Mouse (Mus musculus) CH12.LX (cell line): Measurements from ENCODE around the gene Mff. TPM values are rescaled to one million over a fixed set of nuclear protein-coding genes. Genes with fewer than 3 reads are reported as not detected.

ENCODE experiments used
- DNase-seq: peaks from one replicate; pipeline ENCODE4 v3.0.0-alpha.2; 2013; ENCODE audit errors: extremely low read depth
- H3K27ac ChIP-seq: 2 replicates; pipeline ENCODE4 v1.5.1; 2012; ENCODE audit warnings: low read depth, mild to moderate bottlenecking, control low read depth, moderate library complexity; ENCODE audit not compliant: insufficient read depth
- H3K27me3 ChIP-seq: replicated peaks from 2 replicates; pipeline ENCODE3; 2012; ENCODE audit warnings: inconsistent platforms
- H3K36me3 ChIP-seq, 2 experiments: replicated peaks in 1 of 2; 2 replicates each; pipeline versions ENCODE3 to v1.6.1; 2012; ENCODE audit warnings: inconsistent platforms in 1 of 2, low read length in 1 of 2, mild to moderate bottlenecking in 1 of 2, mixed read lengths in 1 of 2, moderate library complexity in 1 of 2; ENCODE audit not compliant: control insufficient read depth in 1 of 2, insufficient read depth in 1 of 2
- H3K4me1 ChIP-seq, 2 experiments: 2 replicates each; pipeline ENCODE4 v1.6.1; 2012; ENCODE audit warnings: inconsistent platforms in 1 of 2, moderate library complexity in 1 of 2; ENCODE audit not compliant: insufficient read depth in 2 of 2, control insufficient read depth in 1 of 2
- H3K4me2 ChIP-seq: 2 replicates; pipeline ENCODE4 v1.6.1; 2012; ENCODE audit warnings: low read depth, mild to moderate bottlenecking, control low read depth; ENCODE audit not compliant: poor library complexity, insufficient read depth, severe bottlenecking
- H3K4me3 ChIP-seq, 3 experiments: fragments of 150-350 bp in 1 of 3; sonication (generic) in 1 of 3; replicated peaks in 1 of 3; 2 replicates each; pipeline versions ENCODE3 to v1.5.1; 2011 to 2012; ENCODE audit warnings: low read depth in 2 of 3, low read length in 2 of 3, mild to moderate bottlenecking in 2 of 3, moderate library complexity in 2 of 3, control low read depth in 1 of 3, improper control_type of control experiment in 1 of 3, inconsistent platforms in 1 of 3, mixed read lengths in 1 of 3; ENCODE audit not compliant: poor library complexity in 1 of 3
- H3K79me2 ChIP-seq: replicated peaks from 2 replicates; pipeline ENCODE4 v1.6.1; 2012; ENCODE audit warnings: mild to moderate bottlenecking, moderate library complexity; ENCODE audit not compliant: control insufficient read depth, poor library complexity, insufficient read depth, severe bottlenecking; ENCODE audit errors: extremely low read depth
- H3K9ac ChIP-seq: 2 replicates; pipeline ENCODE4 v1.6.1; 2012; ENCODE audit warnings: low read depth, mild to moderate bottlenecking, control low read depth, moderate library complexity; ENCODE audit not compliant: insufficient read depth
- H3K9me3 ChIP-seq: replicated peaks from 2 replicates; pipeline ENCODE3; 2012; ENCODE audit warnings: low read length, inconsistent platforms, mixed read lengths
- CTCF ChIP-seq, 2 experiments: IDR thresholded peaks in 1 of 2; conservative IDR thresholded peaks in 1 of 2; 2 replicates each; pipeline ENCODE4 v1.5.1; 2011 to 2012; ENCODE audit warnings: low read depth in 2 of 2, low read length in 2 of 2, improper control_type of control experiment in 1 of 2, inconsistent platforms in 1 of 2, mild to moderate bottlenecking in 1 of 2, moderate library complexity in 1 of 2
- E2F4 ChIP-seq: IDR thresholded peaks from 2 replicates; pipeline ENCODE4 v1.6.1; 2011; ENCODE audit warnings: low read depth, low read length, improper control_type of control experiment; ENCODE audit not compliant: insufficient replicate concordance
- ELF1 ChIP-seq: IDR thresholded peaks from 2 replicates; pipeline ENCODE4 v1.6.1; 2014; ENCODE audit warnings: low read depth, mild to moderate bottlenecking, inconsistent platforms, low read length, improper control_type of control experiment
- GABPA ChIP-seq: IDR thresholded peaks from 2 replicates; pipeline ENCODE4 v1.6.1; 2012; ENCODE audit warnings: low read depth, low read length, improper control_type of control experiment, inconsistent platforms; ENCODE audit not compliant: insufficient replicate concordance
- IRF4 ChIP-seq: IDR thresholded peaks from 2 replicates; pipeline ENCODE4 v1.6.1; 2014; ENCODE audit warnings: low read depth, mild to moderate bottlenecking, inconsistent platforms, low read length, improper control_type of control experiment
- JUN ChIP-seq: IDR thresholded peaks from 2 replicates; pipeline ENCODE4 v1.6.1; 2011; ENCODE audit warnings: low read depth, mild to moderate bottlenecking, low read length, improper control_type of control experiment, moderate library complexity; ENCODE audit not compliant: insufficient read depth
- MEF2A ChIP-seq: IDR thresholded peaks from 2 replicates; pipeline ENCODE4 v1.6.1; 2014; ENCODE audit warnings: low read depth, mild to moderate bottlenecking, inconsistent platforms, low read length, improper control_type of control experiment, borderline replicate concordance
- MXI1 ChIP-seq: IDR thresholded peaks from 2 replicates; pipeline ENCODE4 v1.6.1; 2011; ENCODE audit warnings: mild to moderate bottlenecking, low read depth, low read length, improper control_type of control experiment
- MYC ChIP-seq: IDR thresholded peaks from 2 replicates; pipeline ENCODE4 v1.6.1; 2011; ENCODE audit warnings: low read depth, mild to moderate bottlenecking, improper control_type of control experiment, low read length
- NELFE ChIP-seq: IDR thresholded peaks from 2 replicates; pipeline ENCODE4 v1.6.1; 2011; ENCODE audit warnings: low read depth, low read length, improper control_type of control experiment
- NRF1 ChIP-seq: IDR thresholded peaks from 2 replicates; pipeline ENCODE4 v1.6.1; 2014; ENCODE audit warnings: low read depth, mild to moderate bottlenecking, inconsistent platforms, low read length, improper control_type of control experiment, moderate library complexity
- PAX5 ChIP-seq: IDR thresholded peaks from 2 replicates; pipeline ENCODE4 v1.6.1; 2012; ENCODE audit warnings: low read length, inconsistent platforms, mixed read lengths
- POLR2A ChIP-seq: IDR thresholded peaks from 2 replicates; pipeline ENCODE4 v1.6.1; 2011; ENCODE audit warnings: low read depth, mild to moderate bottlenecking, improper control_type of control experiment, low read length
- POLR2AphosphoS2 ChIP-seq: IDR thresholded peaks from 2 replicates; pipeline ENCODE4 v1.6.1; 2011; ENCODE audit warnings: low read depth, low read length, improper control_type of control experiment
- SMC3 ChIP-seq: IDR thresholded peaks from 2 replicates; pipeline ENCODE4 v1.6.1; 2011; ENCODE audit warnings: low read depth, low read length, improper control_type of control experiment
- TCF12 ChIP-seq: IDR thresholded peaks from 2 replicates; pipeline ENCODE4 v1.6.1; 2014; ENCODE audit warnings: low read depth, mild to moderate bottlenecking, inconsistent platforms, low read length, improper control_type of control experiment
- USF2 ChIP-seq: conservative IDR thresholded peaks from 2 replicates; pipeline ENCODE4 v1.6.1; 2011; ENCODE audit warnings: low read depth, low read length, improper control_type of control experiment
- ZC3H11A ChIP-seq: IDR thresholded peaks from 2 replicates; pipeline ENCODE4 v1.6.1; 2012; ENCODE audit warnings: low read depth, mild to moderate bottlenecking, inconsistent platforms, low read length, improper control_type of control experiment
- ZKSCAN1 ChIP-seq: IDR thresholded peaks from 2 replicates; pipeline ENCODE4 v1.6.1; 2012; ENCODE audit warnings: low read depth, inconsistent platforms, low read length, improper control_type of control experiment, borderline replicate concordance
- ZMIZ1 ChIP-seq: IDR thresholded peaks from 2 replicates; pipeline ENCODE4 v1.6.1; 2012; ENCODE audit warnings: low read depth, mild to moderate bottlenecking, inconsistent platforms, low read length, improper control_type of control experiment
- dilution Hi-C: fragments of 300-500 bp; cut with MboI; formaldehyde crosslinking; loops from 2 replicates; pipeline ENCODE4 v1.14.3; 2020; ENCODE audit warnings: low sequenced_read_pairs; ENCODE audit not compliant: extremely low pct_unique_long_range_greater_than_20kb, extremely low pct_ligation_motif_present
- in situ Hi-C: fragments of 300-500 bp; cut with MboI; formaldehyde crosslinking; loops from 3 replicates; pipeline ENCODE4 v1.14.3; 2019; ENCODE audit warnings: low sequenced_read_pairs, low pct_ligation_motif_present, low pct_unique_long_range_greater_than_20kb, mixed read lengths
- polyA plus RNA-seq: library from polyadenylated mRNA; unstranded; fragments of >175 nt; gene quantifications from 2 replicates; pipeline ENCODE4 v1.2.1, GENCODE M21; 2012; ENCODE audit warnings: low read depth; ENCODE audit not compliant: insufficient read length
- total RNA-seq, 2 experiments: library from RNA; depleted of rRNA; stranded (reverse); fragments of 300-350 nt in 1 of 2; fragments of >200 nt in 1 of 2; gene quantifications; 2 replicates each; pipeline ENCODE4 v1.2.3; 2012 to 2014

Gene Mff
- total and polyA plus RNA-seq, 3 experiments = 90.7 to 232 (median 169) TPM

DNA sequence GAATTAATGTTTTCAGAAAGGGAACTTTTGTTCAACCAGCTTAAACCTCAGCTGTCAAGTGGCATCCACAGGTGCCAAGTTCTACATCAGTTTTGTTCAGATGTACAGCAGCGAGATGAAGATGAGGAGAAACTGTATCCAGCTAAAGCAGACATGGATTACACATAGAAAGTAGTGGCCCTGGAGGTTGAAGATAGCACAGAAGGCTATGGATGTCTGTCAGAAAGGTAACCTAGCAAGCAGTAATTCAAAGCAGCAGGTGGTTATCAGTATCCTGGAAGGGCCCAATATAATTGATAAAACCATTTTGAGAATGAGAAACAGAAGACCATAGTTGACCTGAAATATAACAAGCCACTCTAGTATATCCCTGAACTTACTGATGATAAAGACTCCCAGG, 8.7 kb downstream of the Mff start:
- H3K36me3 ChIP-seq = peaks cover 48 to 97% of the 10 kb centered on the region in 2 experiments
- H3K9ac ChIP-seq = no peak overlapping the region
- H3K4me3 ChIP-seq = no peak overlapping the region
- dilution Hi-C loops (no loop called here), in situ Hi-C loops (no loop called here)
- no peaks in the 10 kb centered on the region; the same call in 1 of the 2 replicates for H3K79me2 ChIP-seq
- H3K4me2 ChIP-seq = no peak overlapping the region
- TF ChIP-seq USF2 (no peak), ZKSCAN1 (no peak), JUN (no peak), MXI1 (no peak), CTCF (conservative IDR thresholded peaks at IDR 0.05 in 1 of 2, IDR thresholded peaks at IDR 0.05 in 1 of 2; ENCODE audit: low read depth in 2 of 2, low read length in 2 of 2) (no peak), SMC3 (no peak), MYC (no peak), TCF12 (no peak), GABPA (no peak), POLR2AphosphoS2 (no peak), NRF1 (no peak), NELFE (no peak)
- H3K27me3 ChIP-seq = no peaks in the 10 kb centered on the region
- no peak for DNase-seq
- H3K27ac ChIP-seq = no peak overlapping the region
- H3K4me1 ChIP-seq = no peaks in the 10 kb centered on the region
- H3K9me3 ChIP-seq = no peaks in the 10 kb centered on the region

- H3K9ac ChIP-seq = no peak overlapping the region
- dilution Hi-C loops = no loop called here
- in situ Hi-C loops = no loop called here
- peaks cover 0 to 11% of the 10 kb centered on the region in 2 experiments; a peak in 1 of 4 replicates for H3K4me1 ChIP-seq
- no peak for TF ChIP-seq E2F4
- no peak for TF ChIP-seq MXI1
- no peak for TF ChIP-seq IRF4
- TF ChIP-seq TCF12 = no peak
- no peak overlapping the region for H3K27ac ChIP-seq
- no peak overlapping the region for H3K4me2 ChIP-seq
- peaks cover 47 to 81% of the 10 kb centered on the region in 2 experiments for H3K36me3 ChIP-seq
- no peaks in the 10 kb centered on the region for H3K27me3 ChIP-seq
- H3K9me3 ChIP-seq = no peaks in the 10 kb centered on the region
- DNase-seq = no peak
- 0 out of 2 replicates have a peak, but pooled peaks cover 3% of the 10 kb centered on the region for H3K79me2 ChIP-seq
- no peak overlapping the region for H3K4me3 ChIP-seq
Measured at GRCm38 (mm10) chr1:82738066-82738465, 13.4 kb downstream of the Mff start.

DNA sequence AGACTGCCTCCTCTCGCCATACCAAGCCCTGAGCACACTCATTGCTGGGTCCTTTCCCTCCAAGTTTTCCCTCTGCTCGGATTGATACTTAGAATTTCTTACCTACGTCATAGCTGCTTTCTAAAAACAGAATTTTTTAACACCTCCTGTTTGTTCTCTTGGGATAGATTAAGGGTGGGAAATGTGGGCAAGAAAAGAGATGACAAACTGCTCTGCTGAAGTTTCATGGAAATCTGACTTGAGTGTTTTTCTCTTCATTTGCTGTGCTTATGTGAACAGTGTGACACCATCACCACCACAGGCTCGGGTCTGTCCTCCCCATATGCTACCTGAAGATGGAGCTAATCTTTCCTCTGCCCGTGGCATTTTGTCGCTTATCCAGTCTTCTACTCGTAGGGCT, 16.8 kb downstream of the Mff start:
- H3K27ac ChIP-seq = no peak overlapping the region
- 0 out of 2 replicates have a peak, but pooled peaks cover 3% of the 10 kb centered on the region for H3K79me2 ChIP-seq
- H3K4me1 ChIP-seq = peaks cover 0 to 11% of the 10 kb centered on the region in 2 experiments; a peak in 1 of 4 replicates
- H3K9me3 ChIP-seq = no peaks in the 10 kb centered on the region
- no peaks in the 10 kb centered on the region for H3K27me3 ChIP-seq
- TF ChIP-seq POLR2A (no peak), MEF2A (no peak), PAX5 (no peak), JUN (no peak), NRF1 (no peak), GABPA (no peak), USF2 (no peak), SMC3 (no peak), IRF4 (no peak), ZMIZ1 (no peak), ZKSCAN1 (no peak), ELF1 (no peak), ZC3H11A (no peak)
- dilution Hi-C loops (no loop called here), in situ Hi-C loops (no loop called here)
- H3K4me3 ChIP-seq = no peak overlapping the region
- peaks cover 35 to 63% of the 10 kb centered on the region in 2 experiments for H3K36me3 ChIP-seq
- DNase-seq = no peak
- H3K4me2 ChIP-seq = no peak overlapping the region
- H3K9ac ChIP-seq = no peak overlapping the region
